Mouse (Mus musculus): ENCODE measurements around the gene 6820408C15Rik. TPM values are rescaled to one million over a fixed set of nuclear protein-coding genes. Genes with fewer than 3 reads are reported as not detected.
"Not testable (repeated sequence)": the region's sequence is repeated elsewhere in the genome, so short reads cannot be mapped to it uniquely, and the experiment has no call there.

6820408C15Rik gene
- total and polyA plus RNA-seq, 2 experiments from 2014 or later: 1.8 to 4.9 TPM

- TF ChIP-seq CTCF (IDR thresholded peaks at IDR 0.05): peak; percentile 26
- not testable (repeated sequence) for ATAC-seq (ENCODE audit: low FRiP score); H3K9me3 ChIP-seq (ENCODE audit: low read length); H3K9ac ChIP-seq (replicated peaks; ENCODE audit: low read length, poor library complexity, severe bottlenecking); H3K36me3 ChIP-seq (ENCODE audit: insufficient read depth, low read length); DNase-seq (ENCODE audit: low spot score); H3K27me3 ChIP-seq (ENCODE audit: insufficient read depth, low read length); H3K27ac ChIP-seq (ENCODE audit: low read depth, low read length); H3K4me3 ChIP-seq (ENCODE audit: low read depth, low read length); H3K4me1 ChIP-seq (ENCODE audit: insufficient read depth, low read length); H3K4me2 ChIP-seq (ENCODE audit: low read depth, low read length, poor library complexity, severe bottlenecking)
- WGBS: 96% methylated on average over 2 of the region's 2 CpGs
Observed at GRCm38 (mm10) chr2:152428481-152428880, 13.1 kb downstream of the 6820408C15Rik start.

- 0 out of 2 replicates have a peak, but pooled peaks cover 3% of the 10 kb centered on the region for H3K4me1 ChIP-seq (ENCODE audit: insufficient read depth, low read length)
- H3K27ac ChIP-seq (ENCODE audit: low read depth, low read length): no peak overlapping the region
- no peaks in the 10 kb centered on the region for H3K9me3 ChIP-seq (ENCODE audit: low read length)
- DNase-seq (ENCODE audit: low spot score): peak; percentile 40
- no peak overlapping the region for H3K4me3 ChIP-seq (ENCODE audit: low read depth, low read length)
- no peak overlapping the region for H3K9ac ChIP-seq (replicated peaks; ENCODE audit: low read length, poor library complexity, severe bottlenecking)
- H3K36me3 ChIP-seq (ENCODE audit: insufficient read depth, low read length): no peaks in the 10 kb centered on the region
- no peaks in the 10 kb centered on the region for H3K27me3 ChIP-seq (ENCODE audit: insufficient read depth, low read length)
- 71% methylated on average over 7 of the region's 7 CpGs for WGBS
- no peak for TF ChIP-seq CTCF (IDR thresholded peaks at IDR 0.05)
- ATAC-seq (ENCODE audit: low FRiP score): no peak
- H3K4me2 ChIP-seq (ENCODE audit: low read depth, low read length, poor library complexity, severe bottlenecking): no peak overlapping the region
Observed at GRCm38 (mm10) chr2:152436405-152436901, 21.1 kb downstream of the 6820408C15Rik start.

GRCm38 (mm10) chr2:152436983-152437860 lies 21.8 kb downstream of the 6820408C15Rik start:
- TF ChIP-seq CTCF (IDR thresholded peaks at IDR 0.05): peak; percentile 97
- Histone ChIP-seq H3K36me3 (ENCODE audit: insufficient read depth, low read length) (no peaks in the 10 kb centered on the region), H3K9ac (replicated peaks; ENCODE audit: low read length, poor library complexity, severe bottlenecking) (peak overlapping the region; percentile 46; the same call in 1 of the 2 replicates), H3K4me3 (ENCODE audit: low read depth, low read length) (peak overlapping the region; percentile 23; the same call in 1 of the 2 replicates), H3K4me2 (ENCODE audit: low read depth, low read length, poor library complexity, severe bottlenecking) (peak overlapping the region; percentile 46), H3K27me3 (ENCODE audit: insufficient read depth, low read length) (no peaks in the 10 kb centered on the region), H3K9me3 (ENCODE audit: low read length) (no peaks in the 10 kb centered on the region), H3K27ac (ENCODE audit: low read depth, low read length) (no peak overlapping the region), H3K4me1 (ENCODE audit: insufficient read depth, low read length) (0 out of 2 replicates have a peak, but pooled peaks cover 3% of the 10 kb centered on the region)
- WGBS: 3% methylated on average over 22 of the region's 23 CpGs
- peak; percentile 85 for ATAC-seq (ENCODE audit: low FRiP score)
- peak; percentile 87 for DNase-seq (ENCODE audit: low spot score)

- H3K4me3 ChIP-seq (ENCODE audit: low read depth, low read length): no peak overlapping the region
- no peaks in the 10 kb centered on the region for H3K36me3 ChIP-seq (ENCODE audit: insufficient read depth, low read length)
- 79% methylated on average over 1 of the region's 1 CpGs for WGBS
- ATAC-seq (ENCODE audit: low FRiP score) (no peak), DNase-seq (ENCODE audit: low spot score) (no peak)
- peak; percentile 52 for TF ChIP-seq CTCF (IDR thresholded peaks at IDR 0.05)
- no peak overlapping the region for H3K9ac ChIP-seq (replicated peaks; ENCODE audit: low read length, poor library complexity, severe bottlenecking)
- no peak overlapping the region for H3K27ac ChIP-seq (ENCODE audit: low read depth, low read length)
- H3K9me3 ChIP-seq (ENCODE audit: low read length): no peaks in the 10 kb centered on the region
- H3K27me3 ChIP-seq (ENCODE audit: insufficient read depth, low read length): no peaks in the 10 kb centered on the region
- H3K4me2 ChIP-seq (ENCODE audit: low read depth, low read length, poor library complexity, severe bottlenecking): no peak overlapping the region
- 0 out of 2 replicates have a peak, but pooled peaks cover 3% of the 10 kb centered on the region for H3K4me1 ChIP-seq (ENCODE audit: insufficient read depth, low read length)
Observed at GRCm38 (mm10) chr2:152438963-152439362, 23.6 kb downstream of the 6820408C15Rik start.

GRCm38 (mm10) chr2:152439833-152440232 lies 24.4 kb downstream of the 6820408C15Rik start:
- no peaks in the 10 kb centered on the region for H3K27me3 ChIP-seq (ENCODE audit: insufficient read depth, low read length)
- 0 out of 2 replicates have a peak, but pooled peaks cover 3% of the 10 kb centered on the region for H3K4me1 ChIP-seq (ENCODE audit: insufficient read depth, low read length)
- 93% methylated on average over 2 of the region's 2 CpGs for WGBS
- no peak overlapping the region for H3K4me2 ChIP-seq (ENCODE audit: low read depth, low read length, poor library complexity, severe bottlenecking)
- H3K9me3 ChIP-seq (ENCODE audit: low read length): no peaks in the 10 kb centered on the region
- DNase-seq (ENCODE audit: low spot score) (no peak), ATAC-seq (ENCODE audit: low FRiP score) (no peak)
- no peak overlapping the region for H3K9ac ChIP-seq (replicated peaks; ENCODE audit: low read length, poor library complexity, severe bottlenecking)
- no peak overlapping the region for H3K4me3 ChIP-seq (ENCODE audit: low read depth, low read length)
- H3K27ac ChIP-seq (ENCODE audit: low read depth, low read length): no peak overlapping the region
- TF ChIP-seq CTCF (IDR thresholded peaks at IDR 0.05): no peak
- H3K36me3 ChIP-seq (ENCODE audit: insufficient read depth, low read length): no peaks in the 10 kb centered on the region

- no peak overlapping the region for H3K27ac ChIP-seq (ENCODE audit: low read depth, low read length)
- no peak overlapping the region for H3K4me2 ChIP-seq (ENCODE audit: low read depth, low read length, poor library complexity, severe bottlenecking)
- no peak for TF ChIP-seq CTCF (IDR thresholded peaks at IDR 0.05)
- H3K4me3 ChIP-seq (ENCODE audit: low read depth, low read length): no peak overlapping the region
- H3K9ac ChIP-seq (replicated peaks; ENCODE audit: low read length, poor library complexity, severe bottlenecking): no peak overlapping the region
- WGBS: 54% methylated on average over 4 of the region's 4 CpGs
- no peaks in the 10 kb centered on the region for H3K27me3 ChIP-seq (ENCODE audit: insufficient read depth, low read length)
- DNase-seq (ENCODE audit: low spot score): no peak
- H3K9me3 ChIP-seq (ENCODE audit: low read length): no peaks in the 10 kb centered on the region
- ATAC-seq (ENCODE audit: low FRiP score): no peak
- 0 out of 2 replicates have a peak, but pooled peaks cover 2% of the 10 kb centered on the region for H3K4me1 ChIP-seq (ENCODE audit: insufficient read depth, low read length)
- H3K36me3 ChIP-seq (ENCODE audit: insufficient read depth, low read length): no peaks in the 10 kb centered on the region
Observed at GRCm38 (mm10) chr2:152442322-152442721, 26.9 kb downstream of the 6820408C15Rik start.

Measured in midbrain, postnatal 0 days (tissue).